ENCODE assay signal across 13 mouse cellular contexts in the genomic region with DNA sequence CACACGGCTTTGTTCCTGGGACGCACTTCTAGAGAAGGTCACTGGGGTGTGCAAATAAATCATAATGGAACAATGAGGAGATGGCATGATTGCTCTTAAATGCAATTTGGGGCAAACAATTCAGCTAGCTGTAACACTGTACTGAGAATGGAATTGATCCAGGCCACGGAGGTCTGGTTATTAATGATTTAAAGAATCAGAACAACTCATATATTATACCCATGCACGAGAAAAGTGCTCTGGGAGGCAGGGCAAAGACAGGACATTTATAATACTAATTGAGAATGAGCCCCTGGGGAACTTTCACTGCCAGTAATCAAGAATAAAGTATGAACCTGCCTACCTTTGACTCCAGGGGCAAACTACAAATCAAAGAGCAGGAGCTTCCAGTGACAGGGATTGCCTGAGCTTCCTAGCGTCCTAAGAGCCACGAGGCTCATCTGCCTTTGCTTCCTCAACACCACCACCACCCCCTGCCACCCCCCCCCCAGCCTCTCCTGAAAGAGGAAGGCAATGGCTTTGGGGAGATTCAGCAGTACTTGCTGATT.
"Had no signal": no experiment of that assay in that cellular context is flagged by ENCODE, and none has a peak within 500 bp of the region (broad histone marks: within the 10 kb centered on the region; RNA-seq: fewer than 3 reads in every experiment).

No protein-coding gene starts in this region.

- DNase-seq: kidney, adult 11 months; layer of hippocampus, adult 9-11 months; layer of hippocampus, postnatal 36 days; lung, postnatal 14 days; thymus, postnatal 4 days had no signal

- H3K27me3 ChIP-seq: kidney, embryonic 15.5 days; limb, embryonic 15.5 days; liver, embryonic 12.5 days; lung, embryonic 15.5 days; midbrain, embryonic 13.5 days; neural tube, embryonic 12.5 days had no signal

- H3K4me2 ChIP-seq: kidney, embryonic 15.5 days; limb, embryonic 15.5 days; liver, embryonic 12.5 days; lung, embryonic 15.5 days; midbrain, embryonic 13.5 days; neural tube, embryonic 12.5 days had no signal

- H3K36me3 ChIP-seq: kidney, embryonic 15.5 days; limb, embryonic 15.5 days; liver, embryonic 12.5 days; lung, embryonic 15.5 days; midbrain, embryonic 13.5 days; neural tube, embryonic 12.5 days had no signal

- H3K4me1 ChIP-seq: kidney, embryonic 15.5 days; limb, embryonic 15.5 days; liver, embryonic 12.5 days; lung, embryonic 15.5 days; midbrain, embryonic 13.5 days had no signal

- H3K27ac ChIP-seq: kidney, embryonic 15.5 days; limb, embryonic 15.5 days; liver, embryonic 12.5 days; lung, embryonic 15.5 days; macrophage; midbrain, embryonic 13.5 days; neural tube, embryonic 12.5 days; stomach, postnatal 0 days had no signal

- H3K9ac ChIP-seq: kidney, embryonic 15.5 days; limb, embryonic 15.5 days; liver, embryonic 12.5 days; lung, embryonic 15.5 days; midbrain, embryonic 13.5 days; neural tube, embryonic 12.5 days had no signal

- H3K4me3 ChIP-seq: kidney, embryonic 15.5 days; limb, embryonic 15.5 days; liver, embryonic 12.5 days; lung, embryonic 15.5 days; midbrain, embryonic 13.5 days; neural tube, embryonic 12.5 days had no signal

- H3K9me3 ChIP-seq: kidney, embryonic 15.5 days; limb, embryonic 15.5 days; liver, embryonic 12.5 days; lung, embryonic 15.5 days; midbrain, embryonic 13.5 days; neural tube, embryonic 12.5 days had no signal

- ATAC-seq: liver, embryonic 12.5 days; midbrain, embryonic 13.5 days had no signal
